Mouse (Mus musculus) embryo, embryonic 11.5 days (tissue): Measurements from ENCODE around the gene Ccr10.

Experiments used
- DNase-seq: peaks from one replicate; pipeline ENCODE4 v3.0.0-alpha.2; 2012; ENCODE audit warnings: low read depth, low spot score

Gene Ccr10

GRCm38 (mm10) chr11:101154648-101155047, 20.6 kb downstream of the Ccr10 start:
- no peak for DNase-seq

GRCm38 (mm10) chr11:101152825-101153224, 22.4 kb downstream of the Ccr10 start:
- DNase-seq: no peak

- DNase-seq: no peak
Observed at GRCm38 (mm10) chr11:101151063-101151462, 24.2 kb downstream of the Ccr10 start.

DNA sequence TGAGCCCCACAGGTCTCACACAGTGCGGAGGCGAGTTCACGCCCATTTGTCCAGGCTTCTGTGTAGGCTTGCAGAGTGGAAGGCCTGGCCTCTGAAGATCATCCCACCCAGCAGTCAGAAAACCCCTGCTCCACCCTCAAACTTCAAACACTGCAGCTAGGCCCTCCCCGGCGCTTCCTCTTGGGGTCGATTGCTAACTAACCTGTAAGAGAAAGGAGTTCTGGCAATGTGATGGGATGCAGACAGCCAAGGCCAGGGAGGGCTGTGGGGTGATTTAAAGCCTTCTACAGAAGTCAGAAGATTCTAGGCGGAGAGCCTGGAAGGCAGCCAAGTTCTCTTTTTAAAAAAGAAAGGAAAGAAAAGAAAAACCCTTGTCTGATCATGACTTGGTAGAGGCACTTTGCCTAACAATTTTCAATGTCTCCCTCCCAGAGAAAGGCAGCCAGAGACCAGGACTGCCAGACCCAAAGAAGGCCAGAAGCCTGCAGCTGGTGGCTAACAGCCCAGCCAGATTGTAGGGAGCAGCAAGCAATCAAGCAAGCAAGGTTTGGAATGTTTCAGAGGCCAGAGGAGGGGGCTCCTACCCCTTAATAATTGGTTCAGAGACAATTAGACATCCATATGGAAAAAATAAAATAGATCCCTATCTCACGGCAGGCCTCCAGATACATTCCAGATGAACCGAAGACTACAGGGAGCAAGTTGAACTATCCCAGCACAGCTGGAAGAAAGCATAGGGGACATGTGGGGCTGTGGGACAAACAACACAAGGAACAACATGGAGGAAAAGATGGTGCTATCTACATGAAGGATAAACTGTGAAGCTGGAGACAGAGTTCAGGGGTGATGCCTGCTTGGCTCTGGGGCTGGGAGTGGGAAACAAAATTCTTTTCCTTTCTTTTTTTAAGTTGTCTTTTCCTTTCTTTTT, 25.8 kb downstream of the Ccr10 start:
- DNase-seq: no peak

DNA sequence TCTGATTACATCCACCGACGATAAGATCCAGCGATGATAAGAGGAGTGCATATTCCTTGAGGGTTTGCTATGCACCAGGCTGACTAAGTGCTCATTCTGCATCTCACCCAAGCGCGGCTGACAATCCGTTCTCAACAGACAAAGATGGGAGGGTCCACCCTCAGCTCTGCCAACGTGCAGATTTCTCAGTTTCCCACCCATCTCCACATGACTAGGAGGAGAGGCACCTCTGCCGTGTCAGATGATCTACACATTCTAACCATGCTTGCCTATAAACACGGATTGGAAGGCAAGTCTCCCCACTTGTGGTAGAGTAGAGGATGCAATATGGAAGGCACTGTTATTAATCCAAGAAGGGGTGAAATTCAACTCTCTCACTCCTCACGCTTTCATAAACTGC, 26.5 kb downstream of the Ccr10 start:
- DNase-seq: no peak

DNA sequence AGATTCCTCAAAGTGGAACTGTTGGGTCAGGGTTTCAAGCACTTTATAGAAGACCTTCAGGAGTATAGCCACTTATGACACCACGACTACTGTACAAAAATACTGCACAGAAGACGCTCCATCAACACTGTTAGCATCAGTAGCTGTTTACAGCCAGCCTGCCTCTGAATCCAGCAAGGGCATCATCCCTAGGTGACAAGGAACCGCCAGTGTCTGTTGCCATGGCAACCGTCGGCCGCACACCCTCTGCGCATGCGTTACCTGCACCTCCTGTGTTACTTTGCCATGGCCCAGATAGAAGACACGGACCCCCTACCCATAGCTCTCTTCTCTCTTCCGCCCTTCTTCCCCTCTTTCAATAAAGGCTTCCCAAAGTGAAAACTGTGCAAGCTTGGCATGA, 28.9 kb downstream of the Ccr10 start:
- DNase-seq: no peak

DNA sequence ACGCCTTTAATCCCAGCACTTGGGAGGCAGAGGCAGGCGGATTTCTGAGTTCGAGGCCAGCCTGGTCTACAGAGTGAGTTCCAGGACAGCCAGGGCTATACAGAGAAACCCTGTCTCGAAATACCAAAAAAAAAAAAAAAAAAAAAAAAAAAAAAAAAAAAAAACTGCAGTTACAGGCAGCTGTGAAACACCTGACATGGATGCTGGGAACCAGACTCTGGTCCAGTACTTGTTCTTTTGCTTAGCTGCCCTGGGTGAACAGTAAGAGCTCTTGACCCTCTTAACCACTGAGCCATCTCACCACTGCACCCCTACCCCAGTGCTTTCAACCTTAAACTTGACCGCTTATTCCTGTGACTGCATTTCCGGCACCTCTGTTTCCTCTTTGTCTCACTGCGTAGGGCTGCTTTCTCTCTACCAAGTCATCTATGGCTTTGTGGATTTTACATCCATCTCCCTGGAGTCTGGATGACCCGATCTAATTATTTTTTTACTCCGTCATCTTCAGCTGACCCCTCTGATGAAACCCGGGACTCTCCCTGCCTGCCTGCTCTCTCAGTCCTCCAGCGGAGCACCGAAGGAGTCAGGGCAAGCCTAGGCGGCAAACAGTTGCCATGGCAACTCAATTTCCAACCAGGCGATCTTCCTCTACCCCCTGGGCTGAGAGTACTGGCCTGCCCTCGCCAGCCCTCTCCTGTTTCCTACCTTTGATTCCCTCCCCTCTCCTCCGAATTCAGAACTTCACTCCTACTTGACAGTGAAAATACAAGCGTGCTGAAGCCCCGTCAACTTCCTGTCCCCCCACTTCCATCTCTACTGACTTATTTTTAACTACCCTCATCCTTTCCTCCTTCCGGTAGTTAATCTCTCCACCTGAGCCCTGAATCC, 31.7 kb downstream of the Ccr10 start:
- DNase-seq: no peak

DNA sequence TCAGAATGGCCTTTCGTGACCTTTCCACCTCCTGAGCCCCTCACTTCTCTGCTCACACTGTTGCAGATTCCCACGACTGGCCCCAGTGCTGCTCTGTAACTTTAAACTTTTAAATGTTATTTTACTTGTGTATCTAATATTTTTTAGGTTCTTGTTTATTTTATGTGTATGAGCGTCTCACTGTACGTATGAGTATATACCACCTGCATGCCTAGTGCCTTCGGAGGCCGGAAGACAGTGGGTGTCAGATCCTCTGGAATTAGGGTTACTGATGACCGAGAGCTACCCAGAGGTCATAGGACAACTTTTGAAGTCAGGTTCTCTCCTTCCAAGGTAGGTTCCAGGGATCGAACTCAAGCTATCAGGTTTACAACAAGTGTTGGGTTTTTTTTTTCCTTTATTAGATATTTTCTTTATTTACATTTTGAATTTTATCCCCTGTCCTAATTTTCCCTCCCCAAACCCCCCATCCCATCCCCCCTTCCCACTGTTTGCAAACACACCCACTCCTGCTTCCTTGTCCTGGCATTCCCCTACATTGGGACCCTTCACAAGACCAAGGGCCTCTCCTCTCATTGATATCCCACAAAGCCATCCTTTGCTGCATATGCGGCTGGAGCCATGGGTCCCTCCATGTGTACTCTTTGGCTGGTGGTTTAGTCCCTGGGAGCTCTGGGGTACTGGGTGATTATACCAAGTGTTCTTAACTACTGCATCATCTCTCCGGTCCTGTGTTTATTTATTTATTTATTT, 32.9 kb downstream of the Ccr10 start:
- no peak for DNase-seq

- DNase-seq: no peak
Observed at GRCm38 (mm10) chr11:101141088-101141487, 34.2 kb downstream of the Ccr10 start.

- no peak for DNase-seq
Observed at GRCm38 (mm10) chr11:101140164-101140819, 35.0 kb downstream of the Ccr10 start.

DNA sequence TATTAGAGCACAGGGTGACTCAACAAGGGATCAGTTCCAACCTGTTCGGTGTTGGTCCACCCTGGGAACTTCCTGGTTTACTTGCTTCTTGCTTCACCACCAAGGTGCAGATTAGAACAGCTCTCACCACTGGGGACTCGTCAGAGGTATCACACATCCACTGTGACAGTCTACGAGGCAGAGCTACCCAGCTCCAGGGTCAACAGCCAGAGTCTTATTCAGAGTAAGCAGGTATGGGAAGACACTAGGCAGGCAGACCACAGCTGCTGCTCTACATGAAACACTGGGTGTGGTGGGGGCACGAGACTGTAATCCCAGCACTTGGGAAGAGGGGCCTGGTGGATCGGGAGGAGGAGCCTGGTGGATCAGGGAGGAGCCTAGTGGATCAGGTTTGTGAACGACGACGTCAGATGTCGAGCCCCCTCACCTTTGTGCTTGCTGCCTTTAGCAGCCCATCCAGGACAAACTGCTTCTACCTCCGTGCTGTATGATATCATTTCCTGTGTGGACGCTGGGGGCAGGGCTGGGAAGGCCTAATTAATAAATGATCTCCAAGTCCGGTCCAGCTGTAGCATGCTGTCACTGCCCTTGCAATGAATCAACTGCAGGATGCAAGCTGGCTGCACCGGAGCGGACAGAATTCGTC, 36.6 kb downstream of the Ccr10 start:
- no peak for DNase-seq

DNA sequence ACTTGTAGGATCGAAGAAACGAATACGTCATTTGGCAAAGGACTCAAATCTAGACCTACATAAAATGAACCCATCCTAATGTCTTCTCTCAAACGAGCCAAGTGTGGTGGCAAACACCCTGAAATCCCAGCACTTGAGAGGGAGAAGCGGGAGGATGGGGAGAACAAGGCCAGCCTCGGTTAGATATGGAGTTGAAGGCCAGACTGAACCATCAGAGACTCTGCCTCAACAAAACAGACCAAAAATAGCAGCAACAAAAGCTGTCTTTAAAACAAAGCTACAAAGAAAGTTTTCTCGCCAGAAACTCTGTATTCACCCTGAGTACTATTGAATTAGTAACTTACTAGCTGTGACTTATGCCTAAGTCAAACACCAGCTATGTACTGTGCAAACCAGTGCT, 38.2 kb downstream of the Ccr10 start:
- DNase-seq: no peak

GRCm38 (mm10) chr11:101134217-101134865, 40.9 kb downstream of the Ccr10 start:
- no peak for DNase-seq

DNA sequence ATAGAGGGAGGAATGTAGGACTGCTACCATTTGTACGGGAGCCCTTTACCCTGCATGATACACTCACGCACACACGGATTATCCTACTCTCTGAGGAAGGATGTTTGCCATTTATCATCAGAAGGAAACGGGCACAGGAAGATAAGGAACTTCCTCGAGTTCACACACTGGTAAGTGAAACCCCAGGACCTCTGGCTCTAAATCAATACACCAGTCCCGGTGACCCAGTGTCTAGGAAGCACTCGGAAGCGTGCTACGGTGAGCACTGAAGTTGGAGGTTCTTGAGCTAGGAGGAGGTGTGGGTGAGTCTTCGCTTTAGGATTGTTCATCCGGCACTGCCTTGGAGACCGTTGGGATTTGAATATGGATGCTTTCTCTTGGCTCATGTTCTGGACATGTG, 42.2 kb downstream of the Ccr10 start:
- DNase-seq: no peak

DNA sequence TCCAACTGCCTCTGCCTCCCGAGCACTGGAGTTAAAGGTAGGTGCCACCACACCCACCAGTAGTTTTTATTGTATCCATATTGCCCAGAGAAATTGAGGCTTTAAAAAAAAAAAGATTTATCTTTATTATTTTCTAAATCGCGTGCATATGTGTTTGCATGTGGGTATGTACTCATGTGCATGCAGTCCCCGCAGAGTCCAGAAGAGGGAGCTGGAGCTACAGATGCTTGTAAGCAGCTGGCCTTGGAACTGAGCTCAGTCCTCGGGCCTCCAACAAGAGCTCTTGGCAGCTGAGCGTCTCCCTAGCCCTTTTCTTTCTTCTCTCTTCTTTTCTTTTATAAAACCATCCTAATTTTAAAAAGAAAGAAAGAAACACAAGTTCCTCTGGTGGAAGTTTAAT, 43.5 kb downstream of the Ccr10 start:
- DNase-seq: no peak

GRCm38 (mm10) chr11:101131187-101131586, 44.1 kb downstream of the Ccr10 start:
- no peak for DNase-seq

DNA sequence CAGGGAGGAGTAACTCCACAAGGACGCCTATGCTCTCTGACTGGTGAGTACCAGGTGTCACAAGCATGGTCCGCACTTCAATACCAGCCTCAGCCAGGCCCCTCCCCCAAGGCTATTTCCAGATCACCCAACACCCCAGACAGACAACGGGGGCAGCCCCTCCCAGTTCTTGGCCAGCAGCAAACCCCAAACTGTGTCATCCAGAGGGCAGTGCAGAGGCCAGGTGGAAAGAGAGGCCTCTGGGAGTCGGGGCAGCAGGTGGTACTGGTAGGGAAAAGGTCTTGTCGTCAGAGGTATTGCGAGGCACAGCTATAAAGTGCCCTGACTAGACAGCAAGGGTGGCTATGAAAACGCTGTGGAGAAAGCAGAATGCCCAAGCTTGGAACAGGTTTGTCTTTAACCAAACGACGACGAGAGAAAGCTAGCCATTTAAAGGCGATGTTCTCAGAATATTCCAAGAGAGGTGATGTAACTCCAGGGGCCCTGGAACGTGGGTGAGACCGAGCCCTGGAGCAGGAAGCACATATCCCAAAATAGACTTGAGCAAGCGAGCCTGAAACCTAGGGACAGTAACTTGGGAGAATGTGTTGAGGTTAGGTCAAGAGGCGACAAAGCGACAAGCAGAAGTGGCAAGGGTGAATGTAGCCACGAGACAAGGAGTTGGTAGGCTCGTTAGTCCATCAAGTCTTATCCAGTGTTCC, 45.0 kb downstream of the Ccr10 start:
- DNase-seq: no peak

DNA sequence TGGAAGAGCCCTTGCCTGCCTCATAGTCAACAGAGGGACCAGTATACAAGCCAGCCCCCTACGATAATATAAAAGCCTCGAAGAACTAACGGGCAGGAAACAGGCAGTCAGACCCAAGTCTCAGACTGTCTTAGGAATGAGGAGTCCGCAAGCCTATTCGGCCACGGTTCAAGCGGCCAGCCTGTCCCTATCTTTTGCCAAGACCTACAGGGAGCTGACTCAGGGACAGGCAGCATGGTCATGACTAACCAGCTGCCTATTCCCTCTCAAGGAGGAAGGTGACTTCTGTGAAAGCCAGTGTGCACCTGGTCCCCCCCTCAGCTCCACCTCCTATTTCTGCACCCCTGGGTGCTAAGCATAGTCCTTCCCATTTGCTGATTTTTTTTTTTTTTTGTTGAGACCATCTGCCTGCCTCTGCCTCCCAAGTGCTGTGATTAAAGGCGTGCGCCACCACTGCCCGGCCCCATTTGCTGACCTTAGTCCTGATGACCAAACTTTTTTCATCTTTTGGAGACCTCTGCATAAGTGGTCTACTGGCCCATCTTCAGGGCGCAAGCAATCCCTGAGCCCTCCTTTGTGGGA, 46.2 kb downstream of the Ccr10 start:
- no peak for DNase-seq

- DNase-seq: no peak
Observed at GRCm38 (mm10) chr11:101127075-101127474, 48.2 kb downstream of the Ccr10 start.
